Mouse (Mus musculus) limb, embryonic 14.5 days (tissue): ENCODE results near the gene Gm21970. TPM values are rescaled to one million over a fixed set of nuclear protein-coding genes. Genes with fewer than 3 reads are reported as not detected.

Source experiments
- ATAC-seq: fragments of 200-750 bp; cut with Nextera tagmentation; 2 replicates; pipeline ENCODE4 v1.8.0; 2017; ENCODE audit warnings: low read depth, moderate number of reproducible peaks, moderate TSS enrichment; ENCODE audit not compliant: low FRiP score
- DNase-seq: peaks from one replicate; pipeline ENCODE4 v3.0.0-alpha.2; 2015; ENCODE audit warnings: low spot score
- H3K27ac ChIP-seq: fragments of 300-500 bp; sonication (generic); replicated peaks from 2 replicates; pipeline ENCODE4 v1.5.1; 2014; ENCODE audit warnings: low read depth, mild to moderate bottlenecking, low read length, moderate library complexity, mixed read lengths
- H3K27me3 ChIP-seq: fragments of 300-500 bp; sonication (generic); 2 replicates; pipeline ENCODE4 v1.6.1; 2014; ENCODE audit warnings: low read length, mixed read lengths; ENCODE audit not compliant: control insufficient read depth, insufficient read depth
- H3K36me3 ChIP-seq: fragments of 300-500 bp; sonication (generic); 2 replicates; pipeline ENCODE4 v1.6.1; 2014; ENCODE audit warnings: mild to moderate bottlenecking, low read length, moderate library complexity, mixed read lengths; ENCODE audit not compliant: control insufficient read depth, insufficient read depth
- H3K4me1 ChIP-seq: fragments of 300-500 bp; sonication (generic); 2 replicates; pipeline ENCODE4 v1.6.1; 2014; ENCODE audit warnings: antibody characterized with exemption, low read length, mixed read lengths; ENCODE audit not compliant: control insufficient read depth, insufficient read depth
- H3K4me2 ChIP-seq: fragments of 300-500 bp; sonication (generic); replicated peaks from 2 replicates; pipeline ENCODE4 v1.6.1; 2014; ENCODE audit warnings: low read depth, mild to moderate bottlenecking, low read length, moderate library complexity; ENCODE audit not compliant: severe bottlenecking
- H3K4me3 ChIP-seq: fragments of 300-500 bp; sonication (generic); replicated peaks from 2 replicates; pipeline ENCODE4 v1.5.1; 2014; ENCODE audit warnings: low read length
- H3K9ac ChIP-seq: fragments of 300-500 bp; sonication (generic); 2 replicates; pipeline ENCODE4 v1.6.1; 2014; ENCODE audit warnings: mild to moderate bottlenecking, low read depth, low read length, moderate library complexity; ENCODE audit not compliant: severe bottlenecking
- H3K9me3 ChIP-seq: fragments of 300-500 bp; sonication (generic); 2 replicates; pipeline ENCODE4 v1.6.1; 2016; ENCODE audit warnings: low read length; ENCODE audit not compliant: control insufficient read depth
- POLR2A ChIP-seq: fragments of 200-500 bp; IDR thresholded peaks from 2 replicates; pipeline ENCODE4 v1.8.0; 2012; ENCODE audit warnings: inconsistent platforms, mild to moderate bottlenecking, moderate library complexity, borderline replicate concordance; ENCODE audit not compliant: insufficient read depth, insufficient read length; ENCODE audit errors: extremely low read depth
- WGBS: fragments of 180-500 bp; shearing (Covaris S2); extraction: QIAGEN DNeasy Blood & Tissue Kit; methylation state at CpG from one replicate; pipeline ENCODE4 v1.1.7; 2014; 5-methylcytosine and 5-hydroxymethylcytosine counted together
- polyA plus RNA-seq, 2 experiments: library from polyadenylated mRNA; depleted of rRNA in 1 of 2; stranded (reverse) in 1 of 2; unstranded in 1 of 2; fragments of >200 nt; fragmentation: Nextera tagmentation in 1 of 2; extraction: Ambion mirVana in 1 of 2; gene quantifications; 2 replicates each; pipeline versions ENCODE4 v1.2.1 to v1.2.3; 2012 to 2014

Gene Gm21970
- polyA plus RNA-seq, 2 experiments, result not detected

- 68% methylated on average over 11 of the region's 11 CpGs for WGBS
- Histone ChIP-seq H3K4me1 (peaks cover 6% of the 10 kb centered on the region), H3K27me3 (no peaks in the 10 kb centered on the region), H3K27ac (no peak overlapping the region), H3K4me3 (no peak overlapping the region), H3K36me3 (no peaks in the 10 kb centered on the region), H3K4me2 (no peak overlapping the region), H3K9ac (no peak overlapping the region), H3K9me3 (no peaks in the 10 kb centered on the region)
- TF ChIP-seq POLR2A, result no peak
- DNase-seq (no peak), ATAC-seq (no peak)
Measured at GRCm38 (mm10) chr16:91459841-91460370, 68.4 kb downstream of the Gm21970 start.

GRCm38 (mm10) chr16:91461066-91461638 lies 69.6 kb downstream of the Gm21970 start:
- Histone ChIP-seq H3K4me3 (no peak overlapping the region), H3K9ac (no peak overlapping the region), H3K9me3 (no peaks in the 10 kb centered on the region), H3K4me1 (peaks cover 12% of the 10 kb centered on the region), H3K27me3 (no peaks in the 10 kb centered on the region), H3K27ac (no peak overlapping the region), H3K4me2 (no peak overlapping the region), H3K36me3 (no peaks in the 10 kb centered on the region)
- TF ChIP-seq POLR2A, result no peak
- ATAC-seq (no peak), DNase-seq (no peak)
- 73% methylated on average over 11 of the region's 11 CpGs for WGBS

GRCm38 (mm10) chr16:91461773-91462181 lies 70.3 kb downstream of the Gm21970 start:
- DNase-seq (no peak), ATAC-seq (no peak)
- H3K9me3 ChIP-seq, result no peaks in the 10 kb centered on the region
- no peak overlapping the region for H3K9ac ChIP-seq
- H3K4me3 ChIP-seq, result no peak overlapping the region
- H3K27me3 ChIP-seq, result no peaks in the 10 kb centered on the region
- H3K4me1 ChIP-seq, result peaks cover 12% of the 10 kb centered on the region
- H3K36me3 ChIP-seq, result no peaks in the 10 kb centered on the region
- WGBS, result 53% methylated on average over 9 of the region's 9 CpGs
- H3K27ac ChIP-seq, result no peak overlapping the region
- H3K4me2 ChIP-seq, result no peak overlapping the region
- TF ChIP-seq POLR2A, result no peak

- Histone ChIP-seq H3K9ac (no peak overlapping the region), H3K27ac (no peak overlapping the region), H3K4me2 (no peak overlapping the region), H3K4me1 (peaks cover 12% of the 10 kb centered on the region), H3K4me3 (no peak overlapping the region), H3K36me3 (no peaks in the 10 kb centered on the region), H3K27me3 (no peaks in the 10 kb centered on the region), H3K9me3 (no peaks in the 10 kb centered on the region)
- ATAC-seq (no peak), DNase-seq (no peak)
- WGBS, result 78% methylated on average over 3 of the region's 3 CpGs
- TF ChIP-seq POLR2A, result no peak
Measured at GRCm38 (mm10) chr16:91462644-91463043, 71.1 kb downstream of the Gm21970 start.

- no peaks in the 10 kb centered on the region for H3K27me3 ChIP-seq
- TF ChIP-seq POLR2A, result no peak
- 80% methylated on average over 2 of the region's 2 CpGs for WGBS
- peaks cover 12% of the 10 kb centered on the region for H3K4me1 ChIP-seq
- H3K4me2 ChIP-seq, result no peak overlapping the region
- DNase-seq (no peak), ATAC-seq (no peak)
- no peaks in the 10 kb centered on the region for H3K9me3 ChIP-seq
- H3K27ac ChIP-seq, result no peak overlapping the region
- no peak overlapping the region for H3K9ac ChIP-seq
- H3K4me3 ChIP-seq, result no peak overlapping the region
- H3K36me3 ChIP-seq, result no peaks in the 10 kb centered on the region
Measured at GRCm38 (mm10) chr16:91463400-91463799, 71.9 kb downstream of the Gm21970 start.

- no peaks in the 10 kb centered on the region for H3K27me3 ChIP-seq
- peak overlapping the region; percentile 49 for H3K4me3 ChIP-seq
- ATAC-seq, result no peak
- peak overlapping the region; percentile 72 for H3K4me2 ChIP-seq
- 88% methylated on average over 4 of the region's 4 CpGs for WGBS
- TF ChIP-seq POLR2A, result no peak
- no peak for DNase-seq
- H3K9ac ChIP-seq, result no peak overlapping the region
- no peaks in the 10 kb centered on the region for H3K36me3 ChIP-seq
- no peaks in the 10 kb centered on the region for H3K9me3 ChIP-seq
- peak overlapping the region; percentile 48; the same call in 1 of the 2 replicates for H3K27ac ChIP-seq
- H3K4me1 ChIP-seq, result peaks cover 12% of the 10 kb centered on the region
Measured at GRCm38 (mm10) chr16:91463836-91464400, 72.4 kb downstream of the Gm21970 start.
